Mouse (Mus musculus): ENCODE measurements around the gene Sarnp.

Sarnp gene

GRCm38 (mm10) chr10:128890383-128891295 is 73.5 kb downstream of the Sarnp start:
- in situ Hi-C loops (cut with MboI, MseI) = loop anchor here (10.0 kb wide), 1 partner anchor 46 kb away; no protein-coding TSS in a partner anchor

GRCm38 (mm10) chr10:128891296-128892094 is 74.4 kb downstream of the Sarnp start, which contains the start of gene Gdf11:
Gdf11 (minus strand) TSS chr10:128891718.
- in situ Hi-C loops (cut with MboI, MseI) = loop anchor here (10.0 kb wide), 1 partner anchor 47 kb away; no protein-coding TSS in a partner anchor

- in situ Hi-C loops (cut with MboI, MseI) = loop anchor here (10.0 kb wide), 1 partner anchor 47 kb away; no protein-coding TSS in a partner anchor
Measured at GRCm38 (mm10) chr10:128892246-128892645, 75.1 kb downstream of the Sarnp start.

- in situ Hi-C loops (cut with MboI, MseI) = loop anchor here (5.0 to 10.0 kb wide), 2 partner anchors 51 to 118 kb away; no protein-coding TSS in a partner anchor
Measured at GRCm38 (mm10) chr10:128895437-128895836, 78.3 kb downstream of the Sarnp start.

GRCm38 (mm10) chr10:128895952-128896693 is 79.0 kb downstream of the Sarnp start:
- in situ Hi-C loops (cut with MboI, MseI) = loop anchor here (5.0 to 10.0 kb wide), 2 partner anchors 51 to 119 kb away; no protein-coding TSS in a partner anchor

- in situ Hi-C loops (cut with MboI, MseI) = loop anchor here (5.0 to 10.0 kb wide), 2 partner anchors 52 to 120 kb away; no protein-coding TSS in a partner anchor
Measured at GRCm38 (mm10) chr10:128896807-128897206, 79.7 kb downstream of the Sarnp start.

GRCm38 (mm10) chr10:128897501-128897900 is 80.4 kb downstream of the Sarnp start:
- in situ Hi-C loops (cut with MboI, MseI) = loop anchor here (5.0 to 10.0 kb wide), 2 partner anchors 53 to 120 kb away; no protein-coding TSS in a partner anchor

GRCm38 (mm10) chr10:128899759-128900490 is 82.8 kb downstream of the Sarnp start:
- in situ Hi-C loops (cut with MboI, MseI) = loop anchor here (5.0 to 10.0 kb wide), 2 partner anchors 55 to 123 kb away; no protein-coding TSS in a partner anchor

GRCm38 (mm10) chr10:128900698-128901097 is 83.6 kb downstream of the Sarnp start, which contains the start of gene Cd63:
Cd63 (plus strand) TSS chr10:128900989.
- in situ Hi-C loops (cut with MboI, MseI) = no loop called here

- in situ Hi-C loops (cut with MboI, MseI) = no loop called here
Measured at GRCm38 (mm10) chr10:128901409-128901808, 84.3 kb downstream of the Sarnp start.

GRCm38 (mm10) chr10:128902409-128902988 is 85.4 kb downstream of the Sarnp start:
- in situ Hi-C loops (cut with MboI, MseI) = no loop called here

GRCm38 (mm10) chr10:128904812-128905211 is 87.7 kb downstream of the Sarnp start:
- in situ Hi-C loops (cut with MboI, MseI) = no loop called here

- in situ Hi-C loops (cut with MboI, MseI) = no loop called here
Measured at GRCm38 (mm10) chr10:128908778-128909448, 91.8 kb downstream of the Sarnp start.

GRCm38 (mm10) chr10:128909567-128910028 is 92.5 kb downstream of the Sarnp start:
- in situ Hi-C loops (cut with MboI, MseI) = no loop called here

GRCm38 (mm10) chr10:128910066-128910841 is 93.1 kb downstream of the Sarnp start:
- in situ Hi-C loops (cut with MboI, MseI) = no loop called here

GRCm38 (mm10) chr10:128911430-128911829 is 94.3 kb downstream of the Sarnp start:
- in situ Hi-C loops (cut with MboI, MseI) = no loop called here

GRCm38 (mm10) chr10:128912268-128912667 is 95.1 kb downstream of the Sarnp start:
- in situ Hi-C loops (cut with MboI, MseI) = no loop called here

GRCm38 (mm10) chr10:128912791-128913190 is 95.7 kb downstream of the Sarnp start:
- in situ Hi-C loops (cut with MboI, MseI) = no loop called here
